Mouse (Mus musculus): ENCODE measurements around the gene Naaa.

Gene Naaa

DNA sequence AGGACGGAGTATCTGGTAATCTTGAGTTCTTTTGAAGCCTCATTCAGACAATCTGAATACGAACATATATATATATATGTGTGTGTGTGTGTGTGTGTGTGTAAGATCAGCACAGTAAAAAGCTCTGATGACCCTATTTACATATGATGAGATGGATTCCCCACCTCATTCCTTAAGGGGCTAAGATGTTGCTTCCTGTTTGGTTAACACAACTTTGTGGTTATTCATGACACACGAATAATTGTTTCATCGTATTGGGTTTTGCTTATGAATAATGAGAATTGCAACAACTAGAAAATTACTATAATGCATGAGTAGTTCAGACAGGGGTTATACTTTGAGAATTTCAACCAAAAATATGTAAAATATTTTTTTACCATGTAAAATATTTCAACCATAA, 62.7 kb downstream of the Naaa start, which contains the start of gene U90926:
Gene U90926 (minus strand): TSS at position 101 of the 400 bp plus-strand sequence.
- DNase-seq (ENCODE audit: low read depth, low spot score) = no peak

DNA sequence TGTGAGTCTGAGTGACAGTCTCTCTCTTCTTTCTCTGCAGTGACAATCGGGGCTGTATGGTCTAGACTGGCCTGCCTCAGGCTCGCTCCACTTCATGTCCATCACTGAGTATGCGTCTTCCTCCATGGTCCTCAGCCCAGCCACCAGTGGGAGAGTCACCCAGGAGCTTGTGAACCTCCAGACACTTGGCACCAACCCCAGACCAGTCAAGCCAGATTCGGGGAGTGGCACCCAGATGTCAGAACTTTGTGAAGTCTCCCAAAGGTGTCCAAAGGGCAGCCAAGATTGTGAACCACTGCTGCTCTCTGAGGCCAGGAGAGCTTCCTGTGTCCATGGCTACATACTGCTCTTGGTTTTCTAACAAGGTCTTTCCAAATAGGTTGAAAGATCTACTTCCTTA, 65.7 kb downstream of the Naaa start:
- DNase-seq (ENCODE audit: low read depth, low spot score) = no peak

DNA sequence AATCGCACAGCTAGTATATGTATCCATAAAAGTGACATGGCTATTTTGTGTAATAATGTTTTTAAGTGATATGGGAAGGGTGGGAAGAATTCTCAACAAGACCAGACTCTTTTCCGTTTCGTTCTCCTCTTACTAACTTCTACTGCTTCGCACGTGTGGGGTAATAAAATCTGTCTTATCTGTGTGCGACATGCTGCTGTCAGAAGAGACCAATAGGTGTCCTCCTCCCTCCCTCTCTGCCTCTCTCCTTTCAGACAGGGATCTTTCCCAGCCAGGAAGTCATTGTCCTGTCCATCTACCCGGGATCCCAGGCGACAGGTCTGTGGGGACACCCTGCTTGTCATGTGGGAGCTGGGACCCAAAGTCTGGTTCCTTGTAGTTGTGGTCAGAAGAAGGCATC, 67.8 kb downstream of the Naaa start:
- no peak for DNase-seq (ENCODE audit: low read depth, low spot score)

Measured in forelimb bud, embryonic 11.5 days (tissue).